Mouse (Mus musculus): ENCODE results near the gene Akap8. TPM values are rescaled to one million over a fixed set of nuclear protein-coding genes. Genes with fewer than 3 reads are reported as not detected.

Gene Akap8
- total RNA-seq, 1 experiment from 2014 or later, result 203 TPM

- ATAC-seq (replicated peaks; ENCODE audit: insufficient number of reproducible peaks, low FRiP score, low TSS enrichment, poor library complexity, severe bottlenecking), result no peak
Observed at GRCm38 (mm10) chr17:32257944-32258343, 63.1 kb downstream of the Akap8 start.

- ATAC-seq (replicated peaks; ENCODE audit: insufficient number of reproducible peaks, low FRiP score, low TSS enrichment, poor library complexity, severe bottlenecking), result no peak
Observed at GRCm38 (mm10) chr17:32257452-32257851, 63.6 kb downstream of the Akap8 start.

- ATAC-seq (replicated peaks; ENCODE audit: insufficient number of reproducible peaks, low FRiP score, low TSS enrichment, poor library complexity, severe bottlenecking), result no peak
Observed at GRCm38 (mm10) chr17:32256896-32257295, 64.1 kb downstream of the Akap8 start.

Other genes with a start within 250 kb of the Akap8 start
- gene Notch3, start 154.4 kb downstream of the Akap8 start, total RNA-seq (2017), result not detected in 3 replicates
- 0.68 TPM in 1 of 3 replicates, not detected in the others for gene Ephx3, start 131.7 kb downstream of the Akap8 start, total RNA-seq (2017)
- gene Brd4, start 36.5 kb downstream of the Akap8 start, total RNA-seq (2017), result 35.0 to 93.9 TPM (median 47.1 TPM) in 3 replicates
- 111 to 195 TPM (median 157 TPM) in 3 replicates for gene Akap8l, start 29.4 kb upstream of the Akap8 start, total RNA-seq (2017)
- 3.1 to 11.8 TPM (median 6.5 TPM) in 3 replicates for gene Wiz, start 68.2 kb upstream of the Akap8 start, total RNA-seq (2017)
- gene Rasal3, start 82.3 kb upstream of the Akap8 start, total RNA-seq (2017), result 48.3 to 120 TPM (median 73.9 TPM) in 3 replicates
- gene Pglyrp2, start 102.9 kb upstream of the Akap8 start, total RNA-seq (2017), result 7.1 to 34.0 TPM (median 12.8 TPM) in 3 replicates
- not detected in 3 replicates for gene Cyp4f39, start 131.5 kb upstream of the Akap8 start, total RNA-seq (2017)
- gene Cyp4f17, start 184.8 kb upstream of the Akap8 start, total RNA-seq (2017), result 0.11 to 1.2 TPM (median 1.1 TPM) in 3 replicates
- 94.6 to 125 TPM (median 116 TPM) in 3 replicates for gene Cyp4f16, start 215.3 kb upstream of the Akap8 start, total RNA-seq (2017)